Mouse (Mus musculus): Measurements from ENCODE around the gene Kcnn3. TPM values are rescaled to one million over a fixed set of nuclear protein-coding genes. Genes with fewer than 3 reads are reported as not detected.

Kcnn3 gene
- polyA plus RNA-seq, 1 experiment = not detected

GRCm38 (mm10) chr3:89539740-89540370 is 19.9 kb downstream of the Kcnn3 start:
- Histone ChIP-seq H3K4me1 (ENCODE audit: control insufficient read depth, insufficient read depth, low read length) (no peaks in the 10 kb centered on the region), H3K27ac (ENCODE audit: control insufficient read depth, insufficient read depth, low read depth, low read length, poor library complexity) (no peak overlapping the region), H3K4me3 (replicated peaks; ENCODE audit: control insufficient read depth, low read depth, low read length) (no peak overlapping the region)
- TF ChIP-seq CTCF (IDR thresholded peaks at IDR 0.05; ENCODE audit: control insufficient read depth, insufficient read depth, low read length) (no peak), POLR2A (IDR thresholded peaks at IDR 0.05; ENCODE audit: borderline replicate concordance, control insufficient read depth, low read depth, low read length) (no peak)
- 47% methylated on average over 9 of the region's 9 CpGs for WGBS

GRCm38 (mm10) chr3:89540371-89540743 is 20.4 kb downstream of the Kcnn3 start:
- no peaks in the 10 kb centered on the region for H3K4me1 ChIP-seq (ENCODE audit: control insufficient read depth, insufficient read depth, low read length)
- no peak overlapping the region for H3K27ac ChIP-seq (ENCODE audit: control insufficient read depth, insufficient read depth, low read depth, low read length, poor library complexity)
- no peak overlapping the region for H3K4me3 ChIP-seq (replicated peaks; ENCODE audit: control insufficient read depth, low read depth, low read length)
- 53% methylated on average over 6 of the region's 6 CpGs for WGBS
- TF ChIP-seq POLR2A (IDR thresholded peaks at IDR 0.05; ENCODE audit: borderline replicate concordance, control insufficient read depth, low read depth, low read length) = no peak
- TF ChIP-seq CTCF (IDR thresholded peaks at IDR 0.05; ENCODE audit: control insufficient read depth, insufficient read depth, low read length) = no peak

GRCm38 (mm10) chr3:89546951-89547350 is 27.0 kb downstream of the Kcnn3 start:
- Histone ChIP-seq H3K4me3 (replicated peaks; ENCODE audit: control insufficient read depth, low read depth, low read length) (no peak overlapping the region), H3K4me1 (ENCODE audit: control insufficient read depth, insufficient read depth, low read length) (peaks cover 2% of the 10 kb centered on the region; the same call in 1 of the 2 replicates), H3K27ac (ENCODE audit: control insufficient read depth, insufficient read depth, low read depth, low read length, poor library complexity) (no peak overlapping the region)
- 28% methylated on average over 5 of the region's 5 CpGs for WGBS
- TF ChIP-seq CTCF (IDR thresholded peaks at IDR 0.05; ENCODE audit: control insufficient read depth, insufficient read depth, low read length) (no peak), POLR2A (IDR thresholded peaks at IDR 0.05; ENCODE audit: borderline replicate concordance, control insufficient read depth, low read depth, low read length) (no peak)

GRCm38 (mm10) chr3:89548805-89549204 is 28.8 kb downstream of the Kcnn3 start:
- no peak overlapping the region for H3K27ac ChIP-seq (ENCODE audit: control insufficient read depth, insufficient read depth, low read depth, low read length, poor library complexity)
- 23% methylated on average over 2 of the region's 2 CpGs for WGBS
- H3K4me1 ChIP-seq (ENCODE audit: control insufficient read depth, insufficient read depth, low read length) = peaks cover 2% of the 10 kb centered on the region; the same call in 1 of the 2 replicates
- TF ChIP-seq CTCF (IDR thresholded peaks at IDR 0.05; ENCODE audit: control insufficient read depth, insufficient read depth, low read length) (no peak), POLR2A (IDR thresholded peaks at IDR 0.05; ENCODE audit: borderline replicate concordance, control insufficient read depth, low read depth, low read length) (no peak)
- H3K4me3 ChIP-seq (replicated peaks; ENCODE audit: control insufficient read depth, low read depth, low read length) = no peak overlapping the region

- 59% methylated on average over 4 of the region's 4 CpGs for WGBS
- Histone ChIP-seq H3K4me1 (ENCODE audit: control insufficient read depth, insufficient read depth, low read length) (peaks cover 2% of the 10 kb centered on the region; the same call in 1 of the 2 replicates), H3K4me3 (replicated peaks; ENCODE audit: control insufficient read depth, low read depth, low read length) (no peak overlapping the region), H3K27ac (ENCODE audit: control insufficient read depth, insufficient read depth, low read depth, low read length, poor library complexity) (no peak overlapping the region)
- TF ChIP-seq CTCF (IDR thresholded peaks at IDR 0.05; ENCODE audit: control insufficient read depth, insufficient read depth, low read length) = no peak
- TF ChIP-seq POLR2A (IDR thresholded peaks at IDR 0.05; ENCODE audit: borderline replicate concordance, control insufficient read depth, low read depth, low read length) = no peak
These were observed 29.5 kb downstream of the Kcnn3 start for GRCm38 (mm10) chr3:89549488-89549887.

GRCm38 (mm10) chr3:89551880-89552279 is 31.9 kb downstream of the Kcnn3 start:
- Histone ChIP-seq H3K4me3 (replicated peaks; ENCODE audit: control insufficient read depth, low read depth, low read length) (no peak overlapping the region), H3K4me1 (ENCODE audit: control insufficient read depth, insufficient read depth, low read length) (peaks cover 2% of the 10 kb centered on the region; the same call in 1 of the 2 replicates), H3K27ac (ENCODE audit: control insufficient read depth, insufficient read depth, low read depth, low read length, poor library complexity) (no peak overlapping the region)
- WGBS = 82% methylated on average over 2 of the region's 2 CpGs
- TF ChIP-seq CTCF (IDR thresholded peaks at IDR 0.05; ENCODE audit: control insufficient read depth, insufficient read depth, low read length) (no peak), POLR2A (IDR thresholded peaks at IDR 0.05; ENCODE audit: borderline replicate concordance, control insufficient read depth, low read depth, low read length) (no peak)

GRCm38 (mm10) chr3:89553432-89553831 is 33.5 kb downstream of the Kcnn3 start:
- TF ChIP-seq POLR2A (IDR thresholded peaks at IDR 0.05; ENCODE audit: borderline replicate concordance, control insufficient read depth, low read depth, low read length) (no peak), CTCF (IDR thresholded peaks at IDR 0.05; ENCODE audit: control insufficient read depth, insufficient read depth, low read length) (no peak)
- no peak overlapping the region for H3K27ac ChIP-seq (ENCODE audit: control insufficient read depth, insufficient read depth, low read depth, low read length, poor library complexity)
- no peak overlapping the region for H3K4me3 ChIP-seq (replicated peaks; ENCODE audit: control insufficient read depth, low read depth, low read length)
- peaks cover 2% of the 10 kb centered on the region; the same call in 1 of the 2 replicates for H3K4me1 ChIP-seq (ENCODE audit: control insufficient read depth, insufficient read depth, low read length)
- 86% methylated on average over 8 of the region's 8 CpGs for WGBS

GRCm38 (mm10) chr3:89553946-89554345 is 34.0 kb downstream of the Kcnn3 start:
- TF ChIP-seq CTCF (IDR thresholded peaks at IDR 0.05; ENCODE audit: control insufficient read depth, insufficient read depth, low read length) (no peak), POLR2A (IDR thresholded peaks at IDR 0.05; ENCODE audit: borderline replicate concordance, control insufficient read depth, low read depth, low read length) (no peak)
- Histone ChIP-seq H3K4me3 (replicated peaks; ENCODE audit: control insufficient read depth, low read depth, low read length) (no peak overlapping the region), H3K27ac (ENCODE audit: control insufficient read depth, insufficient read depth, low read depth, low read length, poor library complexity) (no peak overlapping the region), H3K4me1 (ENCODE audit: control insufficient read depth, insufficient read depth, low read length) (peaks cover under 1% of the 10 kb centered on the region; the same call in 1 of the 2 replicates)
- WGBS = 74% methylated on average over 4 of the region's 4 CpGs
